Mouse (Mus musculus) myocyte (in vitro differentiated cells): ENCODE measurements around the gene a.

Experiments
- MAX ChIP-seq: IDR thresholded peaks from one replicate; pipeline ENCODE4 v1.6.1; 2011; ENCODE audit warnings: low read depth, mild to moderate bottlenecking, control low read depth
- MYOD1 ChIP-seq, 3 experiments: IDR thresholded peaks; one replicate each; pipeline ENCODE4 v1.6.1; 2011; ENCODE audit warnings: control low read depth in 2 of 3, low read depth in 2 of 3, mild to moderate bottlenecking in 2 of 3, moderate library complexity in 1 of 3; ENCODE audit not compliant: insufficient read length in 2 of 3, control insufficient read depth in 1 of 3
- POLR2A ChIP-seq: IDR thresholded peaks from one replicate; pipeline ENCODE4 v1.6.1; 2011; ENCODE audit warnings: low read depth, mild to moderate bottlenecking, control low read depth, moderate library complexity; ENCODE audit not compliant: insufficient read length

GRCm38 (mm10) chr2:155011086-155011656, 220.0 kb downstream of the a start:
- TF ChIP-seq MYOD1 (IDR thresholded peaks at IDR 0.05; ENCODE audit: control insufficient read depth in 1 of 3, insufficient read length in 2 of 3, low read depth in 2 of 3) (no peak), POLR2A (no peak), MAX (no peak)
